27 mouse cellular contexts compared by ENCODE assay signal in genomic region chr9:92621246-92621645, GRCm38 (mm10).
DNase-seq lines count a peak whose midpoint lies in the region.
"Had no signal": no experiment of that assay in that cellular context is flagged by ENCODE, and none has a peak within 500 bp of the region (broad histone marks: within the 10 kb centered on the region; RNA-seq: fewer than 3 reads in every experiment).

No protein-coding gene starts in this region.

- H3K36me3 ChIP-seq in midbrain, embryonic 10.5 days: no peaks in the 10 kb centered on the region
- H3K36me3 ChIP-seq: G1E; heart, embryonic 10.5 days; heart, embryonic 15.5 days; kidney, embryonic 15.5 days; liver, embryonic 12.5 days; midbrain, embryonic 13.5 days had no signal

- H3K27me3 ChIP-seq in midbrain, embryonic 10.5 days (ENCODE audit: low read depth, poor library complexity, severe bottlenecking): no peaks in the 10 kb centered on the region
- H3K27me3 ChIP-seq: heart, embryonic 15.5 days; kidney, embryonic 15.5 days; liver, embryonic 12.5 days; megakaryocyte, embryonic 14.5 days; midbrain, embryonic 13.5 days had no signal

- intact Hi-C loops in gastrocnemius, postnatal 14 days (cut with DNase I; ENCODE audit: low total_unique reads): no loop called here
- intact Hi-C loops in left cerebral cortex, postnatal 36 days (cut with DNase I): loop anchor here (5.0 kb wide), 1 partner anchor 1916 kb away; the partner anchor contains the start of gene 1190002N15Rik

- WGBS in midbrain, embryonic 10.5 days: 78% methylated on average over 3 of the region's 3 CpGs

- no peaks in the 10 kb centered on the region for H3K9me3 ChIP-seq in midbrain, embryonic 10.5 days (replicated peaks)
- H3K9me3 ChIP-seq: G1E; heart, embryonic 10.5 days; heart, embryonic 15.5 days; kidney, embryonic 15.5 days; liver, embryonic 12.5 days; megakaryocyte, embryonic 14.5 days; midbrain, embryonic 13.5 days had no signal

- no peak overlapping the region for H3K4me3 ChIP-seq in midbrain, embryonic 10.5 days
- H3K4me3 ChIP-seq: heart, embryonic 10.5 days; heart, embryonic 15.5 days; kidney, embryonic 15.5 days; liver, embryonic 12.5 days; megakaryocyte, embryonic 14.5 days; midbrain, embryonic 13.5 days had no signal

- H3K27ac ChIP-seq in midbrain, embryonic 10.5 days (replicated peaks): no peak overlapping the region
- H3K27ac ChIP-seq: heart, embryonic 10.5 days; heart, embryonic 15.5 days; kidney, embryonic 15.5 days; liver, embryonic 12.5 days; midbrain, embryonic 13.5 days had no signal

- DNase-seq in gastrocnemius, postnatal 14 days: peak; percentile 5
- no peak for DNase-seq in gastrocnemius, postnatal 4 days (ENCODE audit: low spot score in 2 of 2)
- peak; percentile 77 for DNase-seq in retina, postnatal 1 day
- no peak for DNase-seq in retina, embryonic 14.5 days (ENCODE audit: low spot score)
- peak; percentile 3 for DNase-seq in NIH3T3 (ENCODE audit: low read depth)
- DNase-seq in midbrain, embryonic 10.5 days (ENCODE audit: low spot score): no peak
- no peak for DNase-seq in left cerebral cortex, postnatal 36 days (ENCODE audit: low spot score in 2 of 2)
- DNase-seq: adrenal gland, adult 2 months; adrenal gland, postnatal 36 days; B cell, adult 2 months; cerebellum, adult 2 months; cerebellum, postnatal 14 days; heart, postnatal 36 days; kidney, adult 18-20 months; kidney, postnatal 25 days; left cerebral cortex, postnatal 4 days; liver, postnatal 0 days; lung, postnatal 4 days; thymus, adult 2 months; thymus, postnatal 36 days had no signal

- H3K4me1 ChIP-seq in midbrain, embryonic 10.5 days: no peaks in the 10 kb centered on the region
- H3K4me1 ChIP-seq: heart, embryonic 10.5 days; kidney, embryonic 15.5 days; liver, embryonic 12.5 days; megakaryocyte, embryonic 14.5 days; midbrain, embryonic 13.5 days had no signal

Comparison
In these comparisons a context has a peak if more than half of its experiments do, and no peak if none do; other contexts are left out.
1. DNase-seq: peak in gastrocnemius, postnatal 14 days (single experiment), retina, postnatal 1 day (single experiment) and NIH3T3 (single experiment); none in gastrocnemius, postnatal 4 days (0 of 2), retina, embryonic 14.5 days (single experiment), midbrain, embryonic 10.5 days (single experiment) and left cerebral cortex, postnatal 36 days (0 of 2).